Mouse (Mus musculus) forebrain, embryonic 13.5 days (tissue): Measurements from ENCODE around the gene Trappc10. TPM values are rescaled to one million over a fixed set of nuclear protein-coding genes. Genes with fewer than 3 reads are reported as not detected.

Experiments used
- ATAC-seq: fragments of 200-750 bp; cut with Nextera tagmentation; 2 replicates; pipeline ENCODE4 v1.8.0; 2017
- H3K27ac ChIP-seq: fragments of 300-500 bp; sonication (generic); 2 replicates; pipeline ENCODE4 v1.5.1; 2015; ENCODE audit warnings: inconsistent platforms, mild to moderate bottlenecking, moderate library complexity
- H3K27me3 ChIP-seq: fragments of 300-500 bp; sonication (generic); 2 replicates; pipeline ENCODE4 v1.6.1; 2015; ENCODE audit warnings: mild to moderate bottlenecking, inconsistent platforms
- H3K36me3 ChIP-seq: fragments of 300-500 bp; sonication (generic); 2 replicates; pipeline ENCODE4 v1.6.1; 2015; ENCODE audit warnings: mild to moderate bottlenecking, inconsistent platforms; ENCODE audit not compliant: poor library complexity, severe bottlenecking
- H3K4me1 ChIP-seq: fragments of 300-500 bp; sonication (generic); 2 replicates; pipeline ENCODE4 v1.6.1; 2015; ENCODE audit warnings: inconsistent platforms
- H3K4me2 ChIP-seq: fragments of 300-500 bp; sonication (generic); 2 replicates; pipeline ENCODE4 v1.6.1; 2015; ENCODE audit warnings: inconsistent platforms, mild to moderate bottlenecking, moderate library complexity
- H3K4me3 ChIP-seq: fragments of 300-500 bp; sonication (generic); 2 replicates; pipeline ENCODE4 v1.5.1; 2015; ENCODE audit warnings: mild to moderate bottlenecking, inconsistent platforms
- H3K9ac ChIP-seq: fragments of 300-500 bp; sonication (generic); 2 replicates; pipeline ENCODE4 v1.6.1; 2015; ENCODE audit warnings: mild to moderate bottlenecking, inconsistent platforms
- H3K9me3 ChIP-seq: fragments of 300-500 bp; sonication (generic); replicated peaks from 2 replicates; pipeline ENCODE4 v1.6.1; 2016; ENCODE audit warnings: inconsistent platforms
- WGBS: fragments of 180-500 bp; shearing (Covaris S2); methylation state at CpG from one replicate; pipeline ENCODE4 v1.1.7; 2015; 5-methylcytosine and 5-hydroxymethylcytosine counted together
- polyA plus RNA-seq: library from polyadenylated mRNA; unstranded; fragments of >200 nt; fragmentation: Nextera tagmentation; extraction: Ambion mirVana; gene quantifications from 2 replicates; pipeline ENCODE4 v1.2.1, GENCODE M21; 2015

Trappc10 gene
- 16.8 and 18.9 TPM in 2 replicates for polyA plus RNA-seq

GRCm38 (mm10) chr10:78244438-78245224, at the start of gene Trappc10:
Trappc10 (minus strand) TSS chr10:78244641.
- Histone ChIP-seq H3K27me3 (no peaks in the 10 kb centered on the region), H3K4me3 (peak within 1 kb of the TSS; percentile 92), H3K4me2 (peak within 1 kb of the TSS; percentile 93), H3K9me3 (no peaks in the 10 kb centered on the region), H3K4me1 (peaks cover 20% of the 10 kb centered on the region), H3K9ac (peak within 1 kb of the TSS; percentile 87), H3K27ac (peak within 1 kb of the TSS; percentile 68), H3K36me3 (no peaks in the 10 kb centered on the region)
- under 1% methylated on average over 62 of the region's 74 CpGs for WGBS
- ATAC-seq: peak; percentile 96

DNA sequence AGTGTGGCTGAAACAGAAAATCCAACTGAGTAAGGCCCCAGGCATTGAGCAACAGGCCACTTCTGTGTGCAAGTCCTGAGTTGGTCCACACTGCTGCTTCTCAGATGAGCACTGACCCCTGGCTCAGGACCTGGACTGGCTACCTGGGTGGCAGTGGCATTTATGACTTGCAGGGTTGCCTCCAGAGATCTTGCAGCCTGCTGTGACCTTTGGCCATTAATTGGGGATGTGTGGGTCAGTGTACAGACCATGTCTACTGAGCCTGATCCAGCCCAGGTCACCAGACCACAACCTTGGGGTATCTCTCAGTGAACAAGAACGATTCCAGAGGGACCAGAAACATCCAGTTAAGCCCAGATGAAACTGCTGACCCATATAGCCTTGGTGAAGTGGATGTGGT, 49.1 kb upstream of the Trappc10 start:
- WGBS: 82% methylated on average over 1 of the region's 1 CpGs
- no peak for ATAC-seq

GRCm38 (mm10) chr10:78292381-78292780, 47.9 kb upstream of the Trappc10 start:
- no peak for ATAC-seq
- Histone ChIP-seq H3K9me3 (no peaks in the 10 kb centered on the region), H3K36me3 (peaks cover 8% of the 10 kb centered on the region), H3K4me2 (no peak overlapping the region), H3K27ac (no peak overlapping the region), H3K4me3 (no peak overlapping the region), H3K4me1 (no peaks in the 10 kb centered on the region), H3K9ac (no peak overlapping the region), H3K27me3 (no peaks in the 10 kb centered on the region)
- 90% methylated on average over 5 of the region's 5 CpGs for WGBS

More for the DNA sequence above, 49.1 kb upstream of the Trappc10 start:
- no peaks in the 10 kb centered on the region for H3K27me3 ChIP-seq
- peaks cover 2% of the 10 kb centered on the region; the same call in 1 of the 2 replicates for H3K36me3 ChIP-seq
- no peaks in the 10 kb centered on the region for H3K9me3 ChIP-seq
- H3K9ac ChIP-seq: no peak overlapping the region
- no peak overlapping the region for H3K4me3 ChIP-seq
- H3K4me1 ChIP-seq: no peaks in the 10 kb centered on the region
- no peak overlapping the region for H3K4me2 ChIP-seq
- H3K27ac ChIP-seq: no peak overlapping the region

DNA sequence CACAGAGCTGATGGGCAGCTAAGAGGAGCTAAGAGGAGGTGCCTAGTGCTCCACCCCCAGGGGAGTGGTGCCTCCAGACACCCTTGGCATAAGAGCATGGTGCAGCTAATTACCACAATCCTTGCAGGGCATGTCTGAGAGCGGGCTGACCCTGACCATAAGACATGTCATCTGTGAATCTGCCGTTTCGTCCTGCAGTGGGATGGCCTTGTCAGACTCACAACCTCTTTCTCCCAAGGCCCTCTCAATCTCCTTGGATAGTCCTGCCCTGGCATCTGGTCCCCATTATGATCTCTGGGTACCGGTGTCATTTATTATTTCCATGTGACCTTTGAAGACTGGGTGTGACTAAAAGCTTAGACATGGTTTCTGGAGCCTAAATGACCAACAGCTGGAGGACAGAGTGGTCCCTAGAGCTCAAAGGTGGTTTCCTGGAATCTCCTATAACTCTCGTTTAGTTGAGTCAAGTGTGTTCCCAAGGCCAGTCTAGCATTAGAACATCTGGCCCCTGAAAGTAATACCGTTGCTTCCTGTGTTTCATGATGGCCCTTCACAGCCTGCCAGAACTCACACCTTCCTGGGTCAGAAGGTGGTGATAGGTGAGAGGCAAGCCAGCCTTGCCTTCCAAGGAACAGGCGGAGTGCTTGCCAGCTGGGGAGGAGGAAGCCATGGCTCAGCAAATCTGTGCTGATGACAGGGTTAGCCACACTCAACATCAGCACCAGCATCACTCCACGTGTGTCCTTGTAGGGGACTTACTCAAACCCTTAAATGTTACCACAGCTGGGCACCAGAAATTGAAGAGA, 46.5 kb upstream of the Trappc10 start:
- H3K9ac ChIP-seq: no peak overlapping the region
- peaks cover 23% of the 10 kb centered on the region for H3K36me3 ChIP-seq
- no peaks in the 10 kb centered on the region for H3K27me3 ChIP-seq
- no peaks in the 10 kb centered on the region for H3K4me1 ChIP-seq
- ATAC-seq: no peak
- H3K4me3 ChIP-seq: no peak overlapping the region
- WGBS: 90% methylated on average over 8 of the region's 8 CpGs
- no peaks in the 10 kb centered on the region for H3K9me3 ChIP-seq
- no peak overlapping the region for H3K4me2 ChIP-seq
- no peak overlapping the region for H3K27ac ChIP-seq

GRCm38 (mm10) chr10:78288896-78289295, 44.5 kb upstream of the Trappc10 start:
- Histone ChIP-seq H3K4me2 (no peak overlapping the region), H3K4me3 (no peak overlapping the region), H3K36me3 (peaks cover 41% of the 10 kb centered on the region), H3K27ac (no peak overlapping the region), H3K9ac (no peak overlapping the region), H3K4me1 (no peaks in the 10 kb centered on the region), H3K9me3 (no peaks in the 10 kb centered on the region), H3K27me3 (no peaks in the 10 kb centered on the region)
- WGBS: 87% methylated on average over 4 of the region's 4 CpGs
- no peak for ATAC-seq

DNA sequence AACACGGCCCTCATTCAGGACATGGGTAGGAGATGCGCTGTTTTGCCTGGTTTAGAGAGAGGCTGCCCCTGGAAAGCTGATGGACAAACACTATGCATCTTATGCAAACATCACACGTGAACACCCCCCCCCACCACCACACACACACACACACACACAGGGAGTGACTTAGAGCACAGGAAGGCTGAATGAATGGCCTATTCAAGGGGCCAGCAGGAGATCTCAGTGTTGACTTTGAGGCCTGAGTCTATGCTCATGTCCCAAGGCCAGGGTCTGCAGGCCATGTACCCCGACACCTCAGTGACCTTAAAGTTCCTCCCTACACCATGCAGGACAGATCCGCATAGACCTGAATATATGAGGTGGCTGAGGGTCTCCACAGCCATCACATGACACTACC, 43.7 kb upstream of the Trappc10 start:
- Histone ChIP-seq H3K27me3 (no peaks in the 10 kb centered on the region), H3K4me1 (no peaks in the 10 kb centered on the region), H3K9ac (no peak overlapping the region), H3K9me3 (no peaks in the 10 kb centered on the region), H3K4me3 (no peak overlapping the region), H3K4me2 (no peak overlapping the region), H3K27ac (no peak overlapping the region), H3K36me3 (peaks cover 48% of the 10 kb centered on the region)
- WGBS: 93% methylated on average over 5 of the region's 5 CpGs
- no peak for ATAC-seq

- WGBS: 96% methylated on average over 22 of the region's 22 CpGs
- Histone ChIP-seq H3K4me2 (no peak overlapping the region), H3K27ac (no peak overlapping the region), H3K36me3 (peaks cover 52% of the 10 kb centered on the region), H3K9ac (no peak overlapping the region), H3K4me1 (no peaks in the 10 kb centered on the region), H3K27me3 (no peaks in the 10 kb centered on the region), H3K4me3 (no peak overlapping the region), H3K9me3 (no peaks in the 10 kb centered on the region)
- no peak for ATAC-seq
Measured at GRCm38 (mm10) chr10:78287465-78288132, 43.2 kb upstream of the Trappc10 start.

GRCm38 (mm10) chr10:78285959-78286358, 41.5 kb upstream of the Trappc10 start:
- Histone ChIP-seq H3K4me3 (no peak overlapping the region), H3K9me3 (no peaks in the 10 kb centered on the region), H3K9ac (no peak overlapping the region), H3K4me1 (no peaks in the 10 kb centered on the region), H3K36me3 (peaks cover 68% of the 10 kb centered on the region), H3K27ac (no peak overlapping the region), H3K4me2 (no peak overlapping the region), H3K27me3 (no peaks in the 10 kb centered on the region)
- ATAC-seq: no peak
- 92% methylated on average over 4 of the region's 4 CpGs for WGBS

DNA sequence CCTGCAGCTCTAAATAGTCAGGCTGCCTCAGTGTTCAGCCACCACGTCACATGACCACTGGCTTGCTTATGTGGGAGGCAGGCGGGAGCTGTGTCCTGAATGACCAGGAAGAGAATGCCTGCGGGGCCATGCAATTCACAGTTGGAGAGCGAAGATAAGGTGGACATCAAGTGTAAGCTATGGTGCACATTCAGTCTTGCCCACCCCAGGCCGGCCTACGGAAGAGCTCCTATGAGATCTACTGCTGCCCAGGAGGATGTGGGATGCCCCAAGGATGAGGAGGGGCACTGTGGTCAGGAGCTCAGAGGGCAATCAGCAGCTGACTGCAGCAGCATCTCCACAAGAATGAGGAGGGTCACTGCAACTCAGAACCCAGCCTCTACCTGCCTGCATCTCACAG, 41.0 kb upstream of the Trappc10 start:
- 88% methylated on average over 6 of the region's 6 CpGs for WGBS
- H3K4me3 ChIP-seq: no peak overlapping the region
- no peaks in the 10 kb centered on the region for H3K4me1 ChIP-seq
- ATAC-seq: no peak
- H3K9me3 ChIP-seq: no peaks in the 10 kb centered on the region
- H3K36me3 ChIP-seq: peaks cover 74% of the 10 kb centered on the region
- H3K27ac ChIP-seq: no peak overlapping the region
- no peaks in the 10 kb centered on the region for H3K27me3 ChIP-seq
- H3K9ac ChIP-seq: no peak overlapping the region
- H3K4me2 ChIP-seq: no peak overlapping the region

GRCm38 (mm10) chr10:78284812-78285211, 40.4 kb upstream of the Trappc10 start:
- no peak overlapping the region for H3K4me3 ChIP-seq
- H3K9ac ChIP-seq: no peak overlapping the region
- no peak overlapping the region for H3K4me2 ChIP-seq
- H3K27ac ChIP-seq: no peak overlapping the region
- 93% methylated on average over 12 of the region's 12 CpGs for WGBS
- H3K36me3 ChIP-seq: peaks cover 80% of the 10 kb centered on the region
- H3K27me3 ChIP-seq: no peaks in the 10 kb centered on the region
- ATAC-seq: no peak
- no peaks in the 10 kb centered on the region for H3K4me1 ChIP-seq
- no peaks in the 10 kb centered on the region for H3K9me3 ChIP-seq

DNA sequence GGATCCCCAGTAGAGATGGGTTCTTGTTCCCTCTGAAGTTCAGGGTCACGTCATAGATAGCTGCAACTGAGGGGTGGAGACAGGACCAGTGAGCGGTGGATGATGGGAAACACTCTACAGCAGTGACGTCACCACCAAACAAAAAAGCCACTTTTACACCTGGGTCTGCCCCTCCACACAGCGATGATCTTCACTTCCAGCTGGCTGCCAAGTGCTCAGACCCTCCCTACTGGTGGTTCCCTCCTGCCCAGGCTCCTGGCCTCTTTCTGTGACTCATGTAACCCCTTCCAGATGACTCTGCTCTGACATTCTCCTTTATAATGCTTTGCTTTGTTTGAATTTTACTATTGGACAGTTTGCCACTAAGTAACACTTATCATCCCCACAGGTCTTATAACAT, 38.0 kb upstream of the Trappc10 start:
- H3K4me3 ChIP-seq: no peak overlapping the region

GRCm38 (mm10) chr10:78280486-78280885, 36.0 kb upstream of the Trappc10 start:
- no peak overlapping the region for H3K4me3 ChIP-seq
- no peaks in the 10 kb centered on the region for H3K27me3 ChIP-seq
- no peak overlapping the region for H3K27ac ChIP-seq
- no peak overlapping the region for H3K9ac ChIP-seq
- H3K4me1 ChIP-seq: no peaks in the 10 kb centered on the region
- no peak for ATAC-seq
- WGBS: 91% methylated on average over 9 of the region's 9 CpGs
- H3K9me3 ChIP-seq: no peaks in the 10 kb centered on the region
- H3K4me2 ChIP-seq: no peak overlapping the region
- peaks cover 85% of the 10 kb centered on the region for H3K36me3 ChIP-seq

More for the DNA sequence above, 38.0 kb upstream of the Trappc10 start:
- Histone ChIP-seq H3K9me3 (no peaks in the 10 kb centered on the region), H3K4me2 (no peak overlapping the region), H3K27ac (no peak overlapping the region), H3K27me3 (no peaks in the 10 kb centered on the region), H3K4me1 (no peaks in the 10 kb centered on the region), H3K36me3 (peaks cover 87% of the 10 kb centered on the region), H3K9ac (no peak overlapping the region)
- 94% methylated on average over 4 of the region's 4 CpGs for WGBS
- ATAC-seq: no peak
